Mouse (Mus musculus) intestine, embryonic 14.5 days (tissue): ENCODE measurements around the gene Slfn5. TPM values are rescaled to one million over a fixed set of nuclear protein-coding genes. Genes with fewer than 3 reads are reported as not detected.
A peak's percentile ranks its signal among the peaks of the same experiment; 100 is the strongest.
"Not testable (repeated sequence)": the region's sequence is repeated elsewhere in the genome, so short reads cannot be mapped to it uniquely, and the experiment has no call there.

Experiments
- ATAC-seq: fragments of 200-750 bp; cut with Nextera tagmentation; replicated peaks from 2 replicates; pipeline ENCODE4 v1.8.0; 2017; ENCODE audit warnings: low read depth, moderate number of reproducible peaks, moderate TSS enrichment, moderate library complexity; ENCODE audit not compliant: low FRiP score, low TSS enrichment
- DNase-seq: peaks from one replicate; pipeline ENCODE4 v3.0.0-alpha.2; 2018; ENCODE audit warnings: low spot score
- H3K27ac ChIP-seq: fragments of 300-500 bp; sonication (generic); 2 replicates; pipeline ENCODE4 v1.5.1; 2014; ENCODE audit warnings: low read depth, mild to moderate bottlenecking, control low read depth
- H3K27me3 ChIP-seq: fragments of 300-500 bp; sonication (generic); replicated peaks from 2 replicates; pipeline ENCODE4 v1.6.1; 2014; ENCODE audit warnings: low read length, control low read depth; ENCODE audit not compliant: control insufficient read depth, insufficient read depth
- H3K36me3 ChIP-seq: fragments of 300-500 bp; sonication (generic); 2 replicates; pipeline ENCODE4 v1.6.1; 2014; ENCODE audit warnings: low read length, control low read depth; ENCODE audit not compliant: control insufficient read depth, insufficient read depth
- H3K4me1 ChIP-seq: fragments of 300-500 bp; sonication (generic); replicated peaks from 2 replicates; pipeline ENCODE4 v1.6.1; 2014; ENCODE audit warnings: low read length, control low read depth, mixed read lengths; ENCODE audit not compliant: control insufficient read depth, insufficient read depth
- H3K4me2 ChIP-seq: fragments of 300-500 bp; sonication (generic); 2 replicates; pipeline ENCODE4 v1.6.1; 2014; ENCODE audit warnings: low read length
- H3K4me3 ChIP-seq: fragments of 300-500 bp; sonication (generic); 2 replicates; pipeline ENCODE4 v1.5.1; 2014; ENCODE audit warnings: low read depth, low read length, control low read depth, mixed read lengths
- H3K9ac ChIP-seq: fragments of 300-500 bp; sonication (generic); 2 replicates; pipeline ENCODE4 v1.6.1; 2014; ENCODE audit warnings: mild to moderate bottlenecking, low read length
- H3K9me3 ChIP-seq: fragments of 300-500 bp; sonication (generic); 2 replicates; pipeline ENCODE4 v1.6.1; 2016; ENCODE audit warnings: low read length, control low read depth; ENCODE audit not compliant: control insufficient read depth
- WGBS: fragments of 180-500 bp; shearing (Covaris S2); extraction: QIAGEN DNeasy Blood & Tissue Kit; methylation state at CpG from one replicate; pipeline ENCODE4 v1.1.7; 2014; 5-methylcytosine and 5-hydroxymethylcytosine counted together
- polyA plus RNA-seq: library from polyadenylated mRNA; unstranded; fragments of >200 nt; fragmentation: Nextera tagmentation; extraction: Ambion mirVana; gene quantifications from 2 replicates; pipeline ENCODE4 v1.2.1, GENCODE M21; 2014

Slfn5 gene
- polyA plus RNA-seq, 1 experiment from 2014 or later, result 1.6 TPM

DNA sequence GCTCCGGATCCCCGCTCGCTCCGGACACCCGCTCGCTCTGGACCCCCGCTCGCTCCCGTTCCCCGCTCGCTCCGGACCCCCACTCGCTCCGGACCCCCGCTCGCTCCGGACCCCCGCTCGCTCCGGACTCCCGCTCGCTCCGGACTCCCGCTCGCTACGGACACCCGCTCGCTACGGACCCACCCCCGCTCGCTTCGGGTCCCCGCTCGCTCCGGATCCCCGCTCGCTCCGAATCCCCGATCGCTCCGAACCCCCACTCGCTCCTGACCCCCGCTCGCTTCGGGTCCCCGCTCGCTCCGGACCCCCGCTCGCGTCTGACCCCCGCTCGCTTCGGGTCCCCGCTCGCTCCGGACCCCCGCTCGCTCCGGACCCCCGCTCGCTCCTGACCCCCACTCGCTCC is 20.0 kb upstream of the Slfn5 start:
- H3K9ac ChIP-seq, DNase-seq: not testable (repeated sequence)
- peaks cover 60% of the 10 kb centered on the region for H3K27me3 ChIP-seq

DNA sequence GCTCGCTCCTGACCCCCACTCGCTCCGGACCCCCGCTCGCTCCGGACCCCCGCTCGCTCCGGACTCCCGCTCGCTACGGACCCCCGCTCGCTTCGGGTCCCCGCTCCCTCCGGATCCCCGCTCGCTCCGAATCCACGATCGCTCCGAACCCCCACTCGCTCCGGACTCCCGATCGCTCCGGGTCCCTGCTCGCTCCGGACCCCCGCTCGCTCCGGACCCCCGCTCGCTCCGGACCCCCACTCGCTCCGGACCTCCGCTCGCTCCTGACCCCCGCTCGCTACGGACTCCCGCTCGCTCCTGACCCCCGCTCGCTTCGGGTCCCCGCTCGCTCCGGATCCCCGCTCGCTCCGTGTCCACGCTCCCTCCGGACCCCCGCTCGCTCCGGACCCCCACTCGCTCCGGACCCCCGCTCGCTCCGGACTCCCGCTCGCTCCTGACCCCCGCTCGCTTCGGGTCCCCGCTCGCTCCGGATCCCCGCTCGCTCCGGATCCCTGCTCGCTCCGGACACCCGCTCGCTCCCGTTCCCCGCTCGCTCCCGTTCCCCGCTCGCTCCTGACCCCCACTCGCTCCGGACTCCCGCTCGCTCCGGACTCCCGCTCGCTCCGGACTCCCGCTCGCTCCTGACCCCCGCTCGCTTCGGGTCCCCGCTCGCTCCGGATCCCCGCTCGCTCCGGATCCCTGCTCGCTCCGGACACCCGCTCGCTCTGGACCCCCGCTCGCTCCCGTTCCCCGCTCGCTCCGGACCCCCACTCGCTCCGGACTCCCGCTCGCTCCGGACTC is 19.3 kb upstream of the Slfn5 start:
- not testable (repeated sequence) for H3K36me3 ChIP-seq, H3K27ac ChIP-seq, H3K4me1 ChIP-seq, H3K9me3 ChIP-seq, ATAC-seq, DNase-seq
- peaks cover 63% of the 10 kb centered on the region for H3K27me3 ChIP-seq
- WGBS, result 2% methylated on average over 101 of the region's 119 CpGs
- peak overlapping the region; percentile 25 for H3K9ac ChIP-seq
- peak overlapping the region; percentile 39 for H3K4me3 ChIP-seq
- H3K4me2 ChIP-seq, result peak overlapping the region; percentile 83

More for the DNA sequence above, 20.0 kb upstream of the Slfn5 start:
- not testable (repeated sequence) for H3K27ac ChIP-seq, ATAC-seq, H3K36me3 ChIP-seq, H3K4me1 ChIP-seq, H3K9me3 ChIP-seq
- Histone ChIP-seq H3K4me2 (peak overlapping the region; percentile 83), H3K4me3 (peak overlapping the region; percentile 39)
- under 1% methylated on average over 53 of the region's 63 CpGs for WGBS

DNA sequence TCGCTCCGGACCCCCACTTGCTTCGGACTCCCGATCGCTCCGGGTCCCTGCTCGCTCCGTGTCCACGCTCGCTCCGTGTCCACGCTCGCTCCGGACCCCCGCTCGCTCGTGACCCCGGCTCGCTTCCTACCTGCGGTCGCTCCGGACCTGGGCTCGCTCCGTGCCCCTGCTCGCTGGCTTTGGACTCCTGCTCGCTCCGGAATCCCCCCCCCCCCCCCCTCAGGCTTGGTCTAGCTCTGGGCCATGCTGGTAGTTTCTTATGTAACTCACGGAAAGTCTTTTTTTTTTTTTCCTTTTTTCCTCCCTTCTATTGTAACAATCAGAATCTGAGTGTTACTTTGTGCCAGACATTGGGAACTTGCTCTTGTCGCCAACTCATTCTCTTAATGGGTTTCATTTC is 18.0 kb upstream of the Slfn5 start:
- no peak for ATAC-seq
- no peak for DNase-seq
- H3K4me2 ChIP-seq, result peak overlapping the region; percentile 83
- 3% methylated on average over 28 of the region's 29 CpGs for WGBS
- H3K4me3 ChIP-seq, result peak overlapping the region; percentile 39
- peaks cover 70% of the 10 kb centered on the region for H3K27me3 ChIP-seq
- no peak overlapping the region for H3K27ac ChIP-seq
- H3K36me3 ChIP-seq, result no peaks in the 10 kb centered on the region
- H3K9ac ChIP-seq, result no peak overlapping the region
- 0 out of 2 replicates have a peak, but pooled peaks cover 5% of the 10 kb centered on the region for H3K4me1 ChIP-seq
- H3K9me3 ChIP-seq, result no peaks in the 10 kb centered on the region

DNA sequence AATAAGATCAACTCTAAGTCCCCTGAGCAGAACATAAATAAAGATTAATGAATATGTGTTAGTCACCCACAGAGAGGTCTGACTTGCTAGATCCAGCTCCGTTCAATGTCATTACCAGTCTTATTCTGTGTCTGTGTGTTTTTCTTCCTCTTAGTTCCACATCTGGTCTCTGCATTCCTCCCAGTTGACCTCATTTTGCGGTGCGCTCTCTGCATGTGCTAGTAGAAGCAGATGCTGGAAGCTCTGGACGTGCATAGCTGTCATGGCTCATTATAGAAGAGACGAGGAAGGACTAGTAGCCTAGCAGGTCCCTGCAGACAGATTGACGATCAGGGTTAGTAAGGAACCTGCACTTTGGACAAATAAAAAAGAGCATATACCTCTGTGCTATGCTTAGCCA is 7.8 kb upstream of the Slfn5 start:
- no peak overlapping the region for H3K9ac ChIP-seq
- peaks cover 8% of the 10 kb centered on the region; the same call in 1 of the 2 replicates for H3K27me3 ChIP-seq
- H3K27ac ChIP-seq, result no peak overlapping the region
- no peak overlapping the region for H3K4me3 ChIP-seq
- DNase-seq, result no peak
- H3K9me3 ChIP-seq, result no peaks in the 10 kb centered on the region
- WGBS, result 62% methylated on average over 6 of the region's 6 CpGs
- H3K36me3 ChIP-seq, result no peaks in the 10 kb centered on the region
- H3K4me2 ChIP-seq, result no peak overlapping the region
- ATAC-seq, result no peak
- H3K4me1 ChIP-seq, result no peaks in the 10 kb centered on the region

DNA sequence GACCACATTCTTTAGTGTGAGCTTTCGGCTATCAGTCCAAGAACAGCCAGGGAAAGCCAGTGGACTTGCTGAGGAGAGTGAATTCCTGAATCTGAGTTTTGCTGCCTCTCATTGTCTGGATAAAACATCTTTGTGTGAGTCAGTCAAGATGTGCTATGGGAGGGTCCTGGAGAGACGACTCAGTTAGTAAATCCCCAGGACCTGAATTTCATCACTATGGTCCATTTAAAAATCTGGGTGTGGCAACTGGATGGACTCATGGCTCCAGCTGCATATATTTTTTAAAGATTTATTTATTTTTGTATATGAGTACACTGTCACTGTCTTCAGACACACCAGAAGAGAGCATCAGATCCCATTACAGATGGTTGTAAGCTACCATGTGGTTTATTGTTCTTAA is 5.5 kb upstream of the Slfn5 start:
- H3K36me3 ChIP-seq, result no peaks in the 10 kb centered on the region
- H3K4me1 ChIP-seq, result no peaks in the 10 kb centered on the region; the same call in 1 of the 2 replicates
- no peak overlapping the region for H3K27ac ChIP-seq
- no peaks in the 10 kb centered on the region for H3K9me3 ChIP-seq
- no peak overlapping the region for H3K9ac ChIP-seq
- H3K4me3 ChIP-seq, result no peak overlapping the region
- no peak for ATAC-seq
- 60% methylated on average over 2 of the region's 2 CpGs for WGBS
- H3K4me2 ChIP-seq, result no peak overlapping the region
- DNase-seq, result no peak
- H3K27me3 ChIP-seq, result peaks cover 13% of the 10 kb centered on the region

DNA sequence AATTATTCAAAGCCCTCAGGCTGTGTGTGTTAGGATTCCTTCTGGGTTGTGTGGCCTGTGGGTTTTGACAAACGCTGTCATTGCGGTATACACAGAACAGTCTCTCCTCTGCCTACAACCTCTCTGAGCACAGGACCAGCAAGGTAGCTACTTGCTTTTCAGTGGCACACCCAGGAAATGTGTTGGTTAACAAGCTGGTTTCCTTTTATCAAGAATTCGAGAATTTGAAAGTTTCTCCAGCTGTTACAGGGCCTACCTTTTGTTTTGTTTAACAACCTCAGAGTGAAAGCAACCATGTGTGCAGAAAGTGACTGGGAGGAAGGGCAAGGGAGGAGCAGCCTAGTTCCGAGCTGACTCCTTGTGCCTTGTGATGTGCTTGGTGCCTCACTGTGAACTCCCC is 3.7 kb upstream of the Slfn5 start:
- DNase-seq (no peak), ATAC-seq (no peak)
- no peak overlapping the region for H3K9ac ChIP-seq
- H3K4me3 ChIP-seq, result no peak overlapping the region
- no peak overlapping the region for H3K4me2 ChIP-seq
- H3K9me3 ChIP-seq, result no peaks in the 10 kb centered on the region
- H3K27me3 ChIP-seq, result peaks cover 31% of the 10 kb centered on the region
- WGBS, result 52% methylated on average over 4 of the region's 4 CpGs
- no peaks in the 10 kb centered on the region; the same call in 1 of the 2 replicates for H3K4me1 ChIP-seq
- H3K36me3 ChIP-seq, result no peaks in the 10 kb centered on the region
- no peak overlapping the region for H3K27ac ChIP-seq

DNA sequence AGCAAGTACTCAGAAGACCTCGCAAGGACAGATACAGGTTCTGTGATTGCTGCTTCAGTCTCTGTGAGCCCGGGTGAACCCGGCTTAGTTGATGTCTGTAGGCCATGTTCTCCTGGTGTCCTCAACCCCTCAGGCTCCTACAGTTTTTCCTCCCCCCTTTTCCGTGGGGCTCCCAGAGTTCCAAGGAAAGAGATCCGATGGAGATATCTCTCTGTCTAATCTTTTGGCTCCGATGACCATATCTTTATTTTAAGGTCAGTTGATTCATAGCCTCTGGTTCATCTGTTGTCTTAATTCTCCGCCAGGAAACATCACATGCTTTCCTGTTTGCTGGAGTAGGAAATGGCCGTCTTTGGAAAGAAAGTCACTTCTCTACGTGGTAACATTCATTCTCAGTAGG is 2.1 kb upstream of the Slfn5 start:
- Histone ChIP-seq H3K9me3 (no peaks in the 10 kb centered on the region), H3K9ac (no peak overlapping the region), H3K4me2 (no peak overlapping the region), H3K4me3 (no peak overlapping the region), H3K27me3 (peaks cover 46% of the 10 kb centered on the region), H3K36me3 (no peaks in the 10 kb centered on the region), H3K4me1 (no peaks in the 10 kb centered on the region; the same call in 1 of the 2 replicates), H3K27ac (no peak overlapping the region)
- 82% methylated on average over 9 of the region's 9 CpGs for WGBS
- no peak for DNase-seq
- ATAC-seq, result no peak

DNA sequence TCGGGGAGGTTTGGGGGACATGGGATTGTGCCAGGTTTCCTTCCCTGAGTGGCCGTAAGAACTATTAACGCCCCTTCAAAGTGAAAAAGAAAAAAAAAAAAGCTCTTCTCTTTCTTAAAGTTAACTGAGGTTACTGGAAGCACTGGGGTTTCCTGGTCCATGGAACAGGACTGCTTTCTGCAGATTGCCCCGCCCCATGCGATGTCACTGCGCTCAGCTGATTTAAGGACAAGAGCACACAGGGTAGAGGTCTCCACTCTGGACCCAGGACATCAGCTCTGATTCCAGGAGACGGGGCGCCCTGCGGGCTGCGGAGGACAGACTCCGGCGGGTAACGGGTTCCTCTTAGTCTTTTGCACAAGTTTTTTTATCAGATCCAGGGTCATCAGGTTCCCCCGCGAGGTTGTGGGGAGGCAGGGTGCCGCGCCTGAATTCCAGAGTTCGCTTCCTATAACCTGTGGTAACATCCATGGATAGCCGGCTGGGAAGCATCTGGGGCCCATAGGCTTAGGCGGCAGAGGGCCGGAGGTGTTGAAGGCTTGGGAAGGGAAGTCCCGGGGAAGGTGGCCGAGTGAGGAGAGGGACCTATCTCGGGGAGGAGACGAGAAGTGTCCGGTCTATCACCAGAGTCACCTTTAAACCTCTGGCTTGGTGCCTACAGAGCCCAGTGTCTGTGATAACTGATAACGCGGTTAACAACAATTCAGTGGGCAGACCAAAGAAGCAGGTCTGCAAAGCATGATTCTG is 889 bp downstream of the Slfn5 start:
- Histone ChIP-seq H3K9ac (no peak overlapping the region), H3K36me3 (no peaks in the 10 kb centered on the region), H3K27me3 (peaks cover 52% of the 10 kb centered on the region), H3K4me3 (no peak overlapping the region), H3K9me3 (no peaks in the 10 kb centered on the region), H3K4me1 (no peaks in the 10 kb centered on the region; the same call in 1 of the 2 replicates), H3K27ac (no peak overlapping the region), H3K4me2 (peak overlapping the region; percentile 12)
- ATAC-seq, result no peak
- no peak for DNase-seq
- 8% methylated on average over 28 of the region's 28 CpGs for WGBS
